Mouse (Mus musculus): Measurements from ENCODE around the gene Ints3. TPM values are rescaled to one million over a fixed set of nuclear protein-coding genes. Genes with fewer than 3 reads are reported as not detected.

Gene Ints3
- total and polyA plus RNA-seq, 3 experiments, result 58.5 to 115 (median 101) TPM

DNA sequence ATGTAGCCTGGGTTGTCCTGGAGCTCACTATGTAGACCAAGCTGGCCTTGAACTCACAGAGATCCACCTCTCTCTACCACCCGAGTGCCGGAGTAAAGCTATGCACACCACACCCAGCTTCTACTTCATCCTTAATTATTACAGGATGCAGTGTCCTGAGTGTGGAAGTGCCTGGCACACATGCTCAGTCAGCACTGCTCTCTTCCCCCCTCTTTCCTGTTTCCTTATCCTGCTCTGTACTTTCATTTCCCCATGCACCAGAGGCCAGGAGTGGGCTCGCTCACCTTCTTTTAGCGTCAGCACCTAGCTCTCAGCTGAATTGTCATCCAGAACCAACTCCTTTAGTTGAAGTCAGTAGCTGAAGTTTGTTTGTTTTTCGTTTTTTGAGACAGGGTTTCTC is 26.9 kb upstream of the Ints3 start:
- DNase-seq (ENCODE audit: low read depth, low spot score), result no peak
- H3K27me3 ChIP-seq (ENCODE audit: control insufficient read depth in 1 of 2, insufficient read depth in 2 of 2, low read length in 2 of 2), result peaks cover 8 to 13% of the 10 kb centered on the region in 2 experiments
- H3K79me2 ChIP-seq (ENCODE audit: control insufficient read depth, insufficient read depth, low read length, poor library complexity), result no peaks in the 10 kb centered on the region
- H3K9me3 ChIP-seq (replicated peaks; ENCODE audit: insufficient read depth, low read length), result no peaks in the 10 kb centered on the region
- H3K9ac ChIP-seq (ENCODE audit: control insufficient read depth, low read depth, low read length, poor library complexity, severe bottlenecking), result no peak overlapping the region
- no peak for TF ChIP-seq ZMIZ1 (IDR thresholded peaks at IDR 0.05; ENCODE audit: low read depth, low read length)
- TF ChIP-seq POLR2AphosphoS2 (IDR thresholded peaks at IDR 0.05; ENCODE audit: low read length), result no peak
- no peak for TF ChIP-seq UBTF (IDR thresholded peaks at IDR 0.05; ENCODE audit: borderline replicate concordance, insufficient read depth, low read depth, low read length)
- no peak for TF ChIP-seq MXI1 (IDR thresholded peaks at IDR 0.05; ENCODE audit: low read depth, low read length)
- TF ChIP-seq HCFC1 (IDR thresholded peaks at IDR 0.05; ENCODE audit: low read depth, low read length), result no peak
- TF ChIP-seq SIN3A (IDR thresholded peaks at IDR 0.05; ENCODE audit: low read length), result no peak
- no peaks in the 10 kb centered on the region for H3K36me3 ChIP-seq (ENCODE audit: control insufficient read depth in 1 of 2, insufficient read depth in 2 of 2, low read length in 2 of 2)
- no peak overlapping the region for H3K27ac ChIP-seq (ENCODE audit: control insufficient read depth, low read depth, low read length)
- no peaks in the 10 kb centered on the region for H3K4me1 ChIP-seq (ENCODE audit: control insufficient read depth in 1 of 2, insufficient read depth in 2 of 2, low read length in 2 of 2)
- H3K4me3 ChIP-seq (ENCODE audit: control insufficient read depth in 1 of 2, insufficient read depth in 1 of 2, low read depth in 2 of 2, low read length in 2 of 2), result no peak overlapping the region

GRCm38 (mm10) chr3:90459727-90460126 is 26.3 kb upstream of the Ints3 start:
- Histone ChIP-seq H3K27me3 (ENCODE audit: control insufficient read depth in 1 of 2, insufficient read depth in 2 of 2, low read length in 2 of 2) (peaks cover 8 to 13% of the 10 kb centered on the region in 2 experiments), H3K79me2 (ENCODE audit: control insufficient read depth, insufficient read depth, low read length, poor library complexity) (no peaks in the 10 kb centered on the region), H3K4me1 (ENCODE audit: control insufficient read depth in 1 of 2, insufficient read depth in 2 of 2, low read length in 2 of 2) (no peaks in the 10 kb centered on the region), H3K36me3 (ENCODE audit: control insufficient read depth in 1 of 2, insufficient read depth in 2 of 2, low read length in 2 of 2) (no peaks in the 10 kb centered on the region), H3K4me3 (ENCODE audit: control insufficient read depth in 1 of 2, insufficient read depth in 1 of 2, low read depth in 2 of 2, low read length in 2 of 2) (no peak overlapping the region), H3K9me3 (replicated peaks; ENCODE audit: insufficient read depth, low read length) (no peaks in the 10 kb centered on the region), H3K27ac (ENCODE audit: control insufficient read depth, low read depth, low read length) (no peak overlapping the region), H3K9ac (ENCODE audit: control insufficient read depth, low read depth, low read length, poor library complexity, severe bottlenecking) (no peak overlapping the region)
- no peak for DNase-seq (ENCODE audit: low read depth, low spot score)
- TF ChIP-seq MYC (IDR thresholded peaks at IDR 0.05; ENCODE audit: low read depth, low read length), result no peak
- TF ChIP-seq ETS1 (IDR thresholded peaks at IDR 0.05; ENCODE audit: low read depth, low read length), result no peak
- no peak for TF ChIP-seq JUND (IDR thresholded peaks at IDR 0.05; ENCODE audit: low read depth, low read length)
- no peak for TF ChIP-seq MXI1 (IDR thresholded peaks at IDR 0.05; ENCODE audit: low read depth, low read length)
- TF ChIP-seq GABPA (IDR thresholded peaks at IDR 0.05; ENCODE audit: low read depth, low read length), result no peak
- TF ChIP-seq SMC3 (IDR thresholded peaks at IDR 0.05; ENCODE audit: low read depth, low read length), result no peak
- TF ChIP-seq ZKSCAN1 (IDR thresholded peaks at IDR 0.05; ENCODE audit: low read depth, low read length), result no peak
- TF ChIP-seq USF1 (IDR thresholded peaks at IDR 0.05; ENCODE audit: low read depth, low read length), result no peak
- TF ChIP-seq CTCF (IDR thresholded peaks at IDR 0.05 in 2 of 3, conservative IDR thresholded peaks at IDR 0.05 in 1 of 3; ENCODE audit: control insufficient read depth in 1 of 3, insufficient read depth in 1 of 3, low read depth in 2 of 3, low read length in 3 of 3, poor library complexity in 1 of 3, severe bottlenecking in 1 of 3), result no peak
- no peak for TF ChIP-seq MYB (IDR thresholded peaks at IDR 0.05; ENCODE audit: low read depth, low read length)
- no peak for TF ChIP-seq TBP (IDR thresholded peaks at IDR 0.05; ENCODE audit: low read depth, low read length)
- TF ChIP-seq HCFC1 (IDR thresholded peaks at IDR 0.05; ENCODE audit: low read depth, low read length), result no peak
- no peak for TF ChIP-seq TAL1 (IDR thresholded peaks at IDR 0.05; ENCODE audit: low read length)
- no peak for TF ChIP-seq MAFK (IDR thresholded peaks at IDR 0.05; ENCODE audit: borderline replicate concordance, low read depth, low read length)
- TF ChIP-seq ELF1 (IDR thresholded peaks at IDR 0.05; ENCODE audit: low read depth, low read length), result no peak
- no peak for TF ChIP-seq MEF2A (IDR thresholded peaks at IDR 0.05; ENCODE audit: extremely low read depth, insufficient replicate concordance, low read depth, low read length, poor library complexity, severe bottlenecking)
- no peak for TF ChIP-seq RCOR1 (IDR thresholded peaks at IDR 0.05; ENCODE audit: low read depth, low read length)

Measured in MEL (cell line).